Mouse (Mus musculus): ENCODE results near the gene Gm8439. TPM values are rescaled to one million over a fixed set of nuclear protein-coding genes. Genes with fewer than 3 reads are reported as not detected.
A peak's percentile ranks its signal among the peaks of the same experiment; 100 is the strongest.

The Gm8439 gene
- polyA plus RNA-seq, 1 experiment = not detected

GRCm38 (mm10) chr4:120630218-120630931 lies 41.8 kb downstream of the Gm8439 start:
- H3K4me3 ChIP-seq (ENCODE audit: control insufficient read depth, low read depth, low read length) = no peak overlapping the region
- H3K36me3 ChIP-seq (ENCODE audit: control insufficient read depth, insufficient read depth, low read length) = no peaks in the 10 kb centered on the region
- H3K27ac ChIP-seq (ENCODE audit: control insufficient read depth, insufficient read depth, low read depth, low read length) = no peak overlapping the region
- no peak for TF ChIP-seq CTCF (IDR thresholded peaks at IDR 0.05; ENCODE audit: control insufficient read depth, insufficient read depth, insufficient replicate concordance, low read depth, low read length)
- TF ChIP-seq POLR2A (IDR thresholded peaks at IDR 0.05; ENCODE audit: control insufficient read depth, low read depth, low read length) = no peak
- H3K27me3 ChIP-seq (ENCODE audit: control insufficient read depth, insufficient read depth, low read length) = no peaks in the 10 kb centered on the region
- no peaks in the 10 kb centered on the region; the same call in 1 of the 2 replicates for H3K4me1 ChIP-seq (ENCODE audit: control insufficient read depth, insufficient read depth, low read length)

- TF ChIP-seq CTCF (IDR thresholded peaks at IDR 0.05; ENCODE audit: control insufficient read depth, insufficient read depth, insufficient replicate concordance, low read depth, low read length) (no peak), POLR2A (IDR thresholded peaks at IDR 0.05; ENCODE audit: control insufficient read depth, low read depth, low read length) (no peak)
- H3K4me3 ChIP-seq (ENCODE audit: control insufficient read depth, low read depth, low read length) = no peak overlapping the region
- no peaks in the 10 kb centered on the region for H3K27me3 ChIP-seq (ENCODE audit: control insufficient read depth, insufficient read depth, low read length)
- no peaks in the 10 kb centered on the region for H3K36me3 ChIP-seq (ENCODE audit: control insufficient read depth, insufficient read depth, low read length)
- no peaks in the 10 kb centered on the region; the same call in 1 of the 2 replicates for H3K4me1 ChIP-seq (ENCODE audit: control insufficient read depth, insufficient read depth, low read length)
- H3K27ac ChIP-seq (ENCODE audit: control insufficient read depth, insufficient read depth, low read depth, low read length) = no peak overlapping the region
These were observed 43.3 kb downstream of the Gm8439 start for GRCm38 (mm10) chr4:120631828-120632227.

DNA sequence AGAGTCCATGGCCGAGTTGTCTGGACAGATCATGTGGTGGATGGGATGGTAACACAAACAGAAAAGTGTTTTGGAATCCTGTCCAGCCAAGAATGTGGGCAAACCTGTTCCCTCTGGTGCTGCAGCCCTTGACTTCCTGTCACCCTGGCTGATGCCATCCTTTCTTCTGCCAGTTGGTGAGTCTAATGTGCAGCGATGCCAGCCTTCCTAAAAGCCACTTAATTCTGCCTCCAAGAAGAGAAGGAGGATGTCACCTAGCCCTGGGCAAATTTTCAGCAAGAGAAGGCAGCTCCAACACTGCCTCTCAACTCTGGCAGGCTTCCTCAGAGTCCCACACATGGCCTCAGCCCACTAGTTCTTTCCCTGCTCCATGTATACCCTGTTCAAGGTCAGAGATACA lies 46.8 kb downstream of the Gm8439 start:
- Histone ChIP-seq H3K27ac (ENCODE audit: control insufficient read depth, insufficient read depth, low read depth, low read length) (no peak overlapping the region), H3K27me3 (ENCODE audit: control insufficient read depth, insufficient read depth, low read length) (no peaks in the 10 kb centered on the region), H3K4me1 (ENCODE audit: control insufficient read depth, insufficient read depth, low read length) (no peaks in the 10 kb centered on the region; the same call in 1 of the 2 replicates), H3K4me3 (ENCODE audit: control insufficient read depth, low read depth, low read length) (no peak overlapping the region), H3K36me3 (ENCODE audit: control insufficient read depth, insufficient read depth, low read length) (no peaks in the 10 kb centered on the region)
- TF ChIP-seq CTCF (IDR thresholded peaks at IDR 0.05; ENCODE audit: control insufficient read depth, insufficient read depth, insufficient replicate concordance, low read depth, low read length) (no peak), POLR2A (IDR thresholded peaks at IDR 0.05; ENCODE audit: control insufficient read depth, low read depth, low read length) (no peak)

- TF ChIP-seq POLR2A (IDR thresholded peaks at IDR 0.05; ENCODE audit: control insufficient read depth, low read depth, low read length) (no peak), CTCF (IDR thresholded peaks at IDR 0.05; ENCODE audit: control insufficient read depth, insufficient read depth, insufficient replicate concordance, low read depth, low read length) (no peak)
- H3K27me3 ChIP-seq (ENCODE audit: control insufficient read depth, insufficient read depth, low read length) = no peaks in the 10 kb centered on the region
- H3K27ac ChIP-seq (ENCODE audit: control insufficient read depth, insufficient read depth, low read depth, low read length) = no peak overlapping the region
- H3K4me3 ChIP-seq (ENCODE audit: control insufficient read depth, low read depth, low read length) = no peak overlapping the region
- no peaks in the 10 kb centered on the region for H3K36me3 ChIP-seq (ENCODE audit: control insufficient read depth, insufficient read depth, low read length)
- H3K4me1 ChIP-seq (ENCODE audit: control insufficient read depth, insufficient read depth, low read length) = no peaks in the 10 kb centered on the region
These were observed 53.4 kb downstream of the Gm8439 start for GRCm38 (mm10) chr4:120641946-120642345.

DNA sequence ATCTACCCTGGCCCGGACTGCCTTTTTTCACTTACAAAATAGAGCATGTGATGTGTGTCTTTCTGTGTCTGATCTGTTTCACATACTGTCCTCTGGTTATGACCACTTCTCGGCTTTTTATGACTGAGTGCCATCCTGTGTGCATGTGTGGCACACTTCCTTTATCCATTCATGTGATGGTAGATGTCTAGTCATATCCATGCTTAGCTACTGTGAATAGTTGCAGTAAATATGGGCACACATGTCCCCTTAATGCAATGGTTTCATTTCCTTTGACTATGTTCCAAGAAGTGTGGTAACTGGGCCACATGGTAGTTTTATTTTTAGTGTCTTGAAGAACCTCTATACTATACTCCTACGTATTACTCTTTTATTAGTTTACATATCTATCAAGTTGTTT lies 55.4 kb downstream of the Gm8439 start:
- H3K27me3 ChIP-seq (ENCODE audit: control insufficient read depth, insufficient read depth, low read length) = no peaks in the 10 kb centered on the region
- H3K4me3 ChIP-seq (ENCODE audit: control insufficient read depth, low read depth, low read length) = no peak overlapping the region
- no peak overlapping the region for H3K27ac ChIP-seq (ENCODE audit: control insufficient read depth, insufficient read depth, low read depth, low read length)
- no peaks in the 10 kb centered on the region for H3K4me1 ChIP-seq (ENCODE audit: control insufficient read depth, insufficient read depth, low read length)
- no peak for TF ChIP-seq CTCF (IDR thresholded peaks at IDR 0.05; ENCODE audit: control insufficient read depth, insufficient read depth, insufficient replicate concordance, low read depth, low read length)
- TF ChIP-seq POLR2A (IDR thresholded peaks at IDR 0.05; ENCODE audit: control insufficient read depth, low read depth, low read length) = no peak
- no peaks in the 10 kb centered on the region for H3K36me3 ChIP-seq (ENCODE audit: control insufficient read depth, insufficient read depth, low read length)

- TF ChIP-seq CTCF (IDR thresholded peaks at IDR 0.05; ENCODE audit: control insufficient read depth, insufficient read depth, insufficient replicate concordance, low read depth, low read length) = no peak
- TF ChIP-seq POLR2A (IDR thresholded peaks at IDR 0.05; ENCODE audit: control insufficient read depth, low read depth, low read length) = no peak
- Histone ChIP-seq H3K27ac (ENCODE audit: control insufficient read depth, insufficient read depth, low read depth, low read length) (no peak overlapping the region), H3K4me1 (ENCODE audit: control insufficient read depth, insufficient read depth, low read length) (peaks cover 5% of the 10 kb centered on the region), H3K36me3 (ENCODE audit: control insufficient read depth, insufficient read depth, low read length) (no peaks in the 10 kb centered on the region), H3K27me3 (ENCODE audit: control insufficient read depth, insufficient read depth, low read length) (no peaks in the 10 kb centered on the region), H3K4me3 (ENCODE audit: control insufficient read depth, low read depth, low read length) (peak overlapping the region; percentile 16)
These were observed 61.0 kb downstream of the Gm8439 start for GRCm38 (mm10) chr4:120649369-120650207.

DNA sequence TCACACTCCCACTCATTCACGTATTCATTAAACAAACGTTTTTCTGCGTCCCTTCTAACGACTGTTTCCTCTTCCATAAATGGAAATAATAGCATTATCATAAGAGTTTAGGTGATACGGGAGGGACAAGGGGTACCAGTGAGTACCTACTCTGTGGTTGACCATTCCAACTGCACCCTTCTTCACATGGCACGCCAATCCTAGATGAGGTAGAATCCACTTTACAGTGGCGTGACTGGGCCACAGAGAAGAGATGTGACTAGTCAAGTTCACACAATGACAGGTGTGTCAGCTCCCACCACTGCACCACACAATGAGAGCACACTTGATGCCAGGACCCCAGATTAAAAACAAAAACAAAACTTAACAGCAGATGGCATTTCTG lies 61.7 kb downstream of the Gm8439 start:
- H3K27ac ChIP-seq (ENCODE audit: control insufficient read depth, insufficient read depth, low read depth, low read length) = no peak overlapping the region
- H3K27me3 ChIP-seq (ENCODE audit: control insufficient read depth, insufficient read depth, low read length) = no peaks in the 10 kb centered on the region
- TF ChIP-seq CTCF (IDR thresholded peaks at IDR 0.05; ENCODE audit: control insufficient read depth, insufficient read depth, insufficient replicate concordance, low read depth, low read length) (no peak), POLR2A (IDR thresholded peaks at IDR 0.05; ENCODE audit: control insufficient read depth, low read depth, low read length) (no peak)
- H3K4me3 ChIP-seq (ENCODE audit: control insufficient read depth, low read depth, low read length) = no peak overlapping the region
- H3K36me3 ChIP-seq (ENCODE audit: control insufficient read depth, insufficient read depth, low read length) = no peaks in the 10 kb centered on the region
- peaks cover 5% of the 10 kb centered on the region for H3K4me1 ChIP-seq (ENCODE audit: control insufficient read depth, insufficient read depth, low read length)
